Mouse (Mus musculus) CH12.LX (cell line): ENCODE data around the gene Afg1l. TPM values are rescaled to one million over a fixed set of nuclear protein-coding genes. Genes with fewer than 3 reads are reported as not detected.

ENCODE experiments used
- DNase-seq: peaks from one replicate; pipeline ENCODE4 v3.0.0-alpha.2; 2013; ENCODE audit errors: extremely low read depth
- H3K27ac ChIP-seq: 2 replicates; pipeline ENCODE4 v1.5.1; 2012; ENCODE audit warnings: low read depth, mild to moderate bottlenecking, control low read depth, moderate library complexity; ENCODE audit not compliant: insufficient read depth
- H3K27me3 ChIP-seq: replicated peaks from 2 replicates; pipeline ENCODE3; 2012; ENCODE audit warnings: inconsistent platforms
- H3K36me3 ChIP-seq, 2 experiments: replicated peaks in 1 of 2; 2 replicates each; pipeline versions ENCODE3 to v1.6.1; 2012; ENCODE audit warnings: inconsistent platforms in 1 of 2, low read length in 1 of 2, mild to moderate bottlenecking in 1 of 2, mixed read lengths in 1 of 2, moderate library complexity in 1 of 2; ENCODE audit not compliant: control insufficient read depth in 1 of 2, insufficient read depth in 1 of 2
- H3K4me1 ChIP-seq, 2 experiments: 2 replicates each; pipeline ENCODE4 v1.6.1; 2012; ENCODE audit warnings: inconsistent platforms in 1 of 2, moderate library complexity in 1 of 2; ENCODE audit not compliant: insufficient read depth in 2 of 2, control insufficient read depth in 1 of 2
- H3K4me2 ChIP-seq: 2 replicates; pipeline ENCODE4 v1.6.1; 2012; ENCODE audit warnings: low read depth, mild to moderate bottlenecking, control low read depth; ENCODE audit not compliant: poor library complexity, insufficient read depth, severe bottlenecking
- H3K4me3 ChIP-seq, 3 experiments: fragments of 150-350 bp in 1 of 3; sonication (generic) in 1 of 3; replicated peaks in 1 of 3; 2 replicates each; pipeline versions ENCODE3 to v1.5.1; 2011 to 2012; ENCODE audit warnings: low read depth in 2 of 3, low read length in 2 of 3, mild to moderate bottlenecking in 2 of 3, moderate library complexity in 2 of 3, control low read depth in 1 of 3, improper control_type of control experiment in 1 of 3, inconsistent platforms in 1 of 3, mixed read lengths in 1 of 3; ENCODE audit not compliant: poor library complexity in 1 of 3
- H3K79me2 ChIP-seq: replicated peaks from 2 replicates; pipeline ENCODE4 v1.6.1; 2012; ENCODE audit warnings: mild to moderate bottlenecking, moderate library complexity; ENCODE audit not compliant: control insufficient read depth, poor library complexity, insufficient read depth, severe bottlenecking; ENCODE audit errors: extremely low read depth
- H3K9ac ChIP-seq: 2 replicates; pipeline ENCODE4 v1.6.1; 2012; ENCODE audit warnings: low read depth, mild to moderate bottlenecking, control low read depth, moderate library complexity; ENCODE audit not compliant: insufficient read depth
- H3K9me3 ChIP-seq: replicated peaks from 2 replicates; pipeline ENCODE3; 2012; ENCODE audit warnings: low read length, inconsistent platforms, mixed read lengths
- CTCF ChIP-seq, 2 experiments: IDR thresholded peaks in 1 of 2; conservative IDR thresholded peaks in 1 of 2; 2 replicates each; pipeline ENCODE4 v1.5.1; 2011 to 2012; ENCODE audit warnings: low read depth in 2 of 2, low read length in 2 of 2, improper control_type of control experiment in 1 of 2, inconsistent platforms in 1 of 2, mild to moderate bottlenecking in 1 of 2, moderate library complexity in 1 of 2
- EP300 ChIP-seq: IDR thresholded peaks from 2 replicates; pipeline ENCODE4 v1.6.1; 2011; ENCODE audit warnings: low read length, improper control_type of control experiment
- MXI1 ChIP-seq: IDR thresholded peaks from 2 replicates; pipeline ENCODE4 v1.6.1; 2011; ENCODE audit warnings: mild to moderate bottlenecking, low read depth, low read length, improper control_type of control experiment
- SIN3A ChIP-seq: IDR thresholded peaks from 2 replicates; pipeline ENCODE4 v1.6.1; 2012; ENCODE audit warnings: low read length, improper control_type of control experiment, inconsistent platforms
- UBTF ChIP-seq: IDR thresholded peaks from 2 replicates; pipeline ENCODE4 v1.6.1; 2012; ENCODE audit warnings: low read depth, mild to moderate bottlenecking, inconsistent platforms, low read length, improper control_type of control experiment, moderate library complexity
- USF2 ChIP-seq: conservative IDR thresholded peaks from 2 replicates; pipeline ENCODE4 v1.6.1; 2011; ENCODE audit warnings: low read depth, low read length, improper control_type of control experiment
- ZKSCAN1 ChIP-seq: IDR thresholded peaks from 2 replicates; pipeline ENCODE4 v1.6.1; 2012; ENCODE audit warnings: low read depth, inconsistent platforms, low read length, improper control_type of control experiment, borderline replicate concordance
- ZNF384 ChIP-seq: IDR thresholded peaks from 2 replicates; pipeline ENCODE4 v1.6.1; 2012; ENCODE audit warnings: low read depth, low read length, improper control_type of control experiment, inconsistent platforms
- dilution Hi-C: fragments of 300-500 bp; cut with MboI; formaldehyde crosslinking; loops from 2 replicates; pipeline ENCODE4 v1.14.3; 2020; ENCODE audit warnings: low sequenced_read_pairs; ENCODE audit not compliant: extremely low pct_unique_long_range_greater_than_20kb, extremely low pct_ligation_motif_present
- in situ Hi-C: fragments of 300-500 bp; cut with MboI; formaldehyde crosslinking; loops from 3 replicates; pipeline ENCODE4 v1.14.3; 2019; ENCODE audit warnings: low sequenced_read_pairs, low pct_ligation_motif_present, low pct_unique_long_range_greater_than_20kb, mixed read lengths
- polyA plus RNA-seq: library from polyadenylated mRNA; unstranded; fragments of >175 nt; gene quantifications from 2 replicates; pipeline ENCODE4 v1.2.1, GENCODE M21; 2012; ENCODE audit warnings: low read depth; ENCODE audit not compliant: insufficient read length
- total RNA-seq, 2 experiments: library from RNA; depleted of rRNA; stranded (reverse); fragments of 300-350 nt in 1 of 2; fragments of >200 nt in 1 of 2; gene quantifications; 2 replicates each; pipeline ENCODE4 v1.2.3; 2012 to 2014

The Afg1l gene
- total and polyA plus RNA-seq, 3 experiments, result 3.1 to 6.9 (median 4.5) TPM

GRCm38 (mm10) chr10:42511184-42512135 is 33.1 kb upstream of the Afg1l start:
- Histone ChIP-seq H3K4me1 (peaks cover 0 to 7% of the 10 kb centered on the region in 2 experiments; a peak in 1 of 4 replicates), H3K4me2 (no peak overlapping the region), H3K9ac (no peak overlapping the region), H3K79me2 (peaks cover 42% of the 10 kb centered on the region), H3K27ac (no peak overlapping the region), H3K27me3 (no peaks in the 10 kb centered on the region), H3K4me3 (no peak overlapping the region), H3K36me3 (peaks cover 14 to 67% of the 10 kb centered on the region in 2 experiments)
- DNase-seq, result no peak
- dilution Hi-C loops, result no loop called here
- in situ Hi-C loops, result no loop called here
- TF ChIP-seq SIN3A, result no peak
- TF ChIP-seq ZKSCAN1, result no peak
- no peak for TF ChIP-seq UBTF
- no peak for TF ChIP-seq EP300
- TF ChIP-seq, all 38 proteins: peak for 0
- no peaks in the 10 kb centered on the region for H3K9me3 ChIP-seq

- dilution Hi-C loops, result no loop called here
- peaks cover 12 to 63% of the 10 kb centered on the region in 2 experiments for H3K36me3 ChIP-seq
- DNase-seq, result no peak
Observed at GRCm38 (mm10) chr10:42510141-42510540, 31.8 kb upstream of the Afg1l start.

GRCm38 (mm10) chr10:42504096-42504710 is 25.8 kb upstream of the Afg1l start:
- TF ChIP-seq MXI1 (no peak), ZNF384 (peak; percentile 39; the same call in 1 of the 2 replicates), CTCF (conservative IDR thresholded peaks at IDR 0.05 in 1 of 2, IDR thresholded peaks at IDR 0.05 in 1 of 2; ENCODE audit: low read depth in 2 of 2, low read length in 2 of 2) (peak in 1 of 2 experiments; percentile 15; a peak in 1 of 4 replicates)
- Histone ChIP-seq H3K9ac (no peak overlapping the region), H3K4me3 (no peak overlapping the region), H3K4me2 (no peak overlapping the region), H3K27ac (no peak overlapping the region), H3K27me3 (no peaks in the 10 kb centered on the region), H3K79me2 (peaks cover 42% of the 10 kb centered on the region), H3K4me1 (peaks cover 0 to 35% of the 10 kb centered on the region in 2 experiments; a peak in 1 of 4 replicates), H3K9me3 (no peaks in the 10 kb centered on the region), H3K36me3 (peaks cover 5 to 28% of the 10 kb centered on the region in 2 experiments)
- no peak for DNase-seq
- dilution Hi-C loops (no loop called here), in situ Hi-C loops (no loop called here)

More at GRCm38 (mm10) chr10:42510141-42510540, 31.8 kb upstream of the Afg1l start:
- in situ Hi-C loops, result no loop called here
- Histone ChIP-seq H3K9ac (no peak overlapping the region), H3K27ac (no peak overlapping the region), H3K79me2 (peaks cover 46% of the 10 kb centered on the region), H3K4me2 (no peak overlapping the region), H3K9me3 (no peaks in the 10 kb centered on the region), H3K4me3 (no peak overlapping the region), H3K4me1 (peaks cover 0 to 19% of the 10 kb centered on the region in 2 experiments; a peak in 1 of 4 replicates), H3K27me3 (no peaks in the 10 kb centered on the region)
- TF ChIP-seq CTCF (conservative IDR thresholded peaks at IDR 0.05 in 1 of 2, IDR thresholded peaks at IDR 0.05 in 1 of 2; ENCODE audit: low read depth in 2 of 2, low read length in 2 of 2), result peak in 1 of 2 experiments; percentile 36; a peak in 2 of 4 replicates
- TF ChIP-seq ZKSCAN1, result no peak
- no peak for TF ChIP-seq USF2
